Mouse (Mus musculus) midbrain, postnatal 0 days (tissue): ENCODE results near the gene Mrps30. TPM values are rescaled to one million over a fixed set of nuclear protein-coding genes. Genes with fewer than 3 reads are reported as not detected.

ENCODE experiments used
- ATAC-seq: fragments of 200-750 bp; cut with Nextera tagmentation; 2 replicates; pipeline ENCODE4 v1.8.0; 2017; ENCODE audit warnings: moderate number of reproducible peaks, mild to moderate bottlenecking, moderate TSS enrichment, moderate library complexity; ENCODE audit not compliant: low FRiP score
- DNase-seq: peaks from one replicate; pipeline ENCODE4 v3.0.0-alpha.2; 2015; ENCODE audit warnings: low spot score
- H3K27ac ChIP-seq: fragments of 300-500 bp; sonication (generic); 2 replicates; pipeline ENCODE4 v1.5.1; 2014; ENCODE audit warnings: low read depth, mild to moderate bottlenecking, low read length, mixed read lengths
- H3K27me3 ChIP-seq: fragments of 300-500 bp; sonication (generic); 2 replicates; pipeline ENCODE4 v1.6.1; 2014; ENCODE audit warnings: low read length, control low read depth, mixed read lengths; ENCODE audit not compliant: insufficient read depth
- H3K36me3 ChIP-seq: fragments of 300-500 bp; sonication (generic); 2 replicates; pipeline ENCODE4 v1.6.1; 2014; ENCODE audit warnings: low read length, control low read depth, mixed read lengths; ENCODE audit not compliant: insufficient read depth
- H3K4me1 ChIP-seq: fragments of 300-500 bp; sonication (generic); 2 replicates; pipeline ENCODE4 v1.6.1; 2014; ENCODE audit warnings: mild to moderate bottlenecking, control low read depth, antibody characterized with exemption, low read length, mixed read lengths; ENCODE audit not compliant: insufficient read depth
- H3K4me2 ChIP-seq: fragments of 300-500 bp; sonication (generic); 2 replicates; pipeline ENCODE4 v1.6.1; 2014; ENCODE audit warnings: low read depth, mild to moderate bottlenecking, low read length, mixed read lengths; ENCODE audit not compliant: poor library complexity, severe bottlenecking
- H3K4me3 ChIP-seq: fragments of 300-500 bp; sonication (generic); 2 replicates; pipeline ENCODE4 v1.5.1; 2014; ENCODE audit warnings: low read depth, mild to moderate bottlenecking, low read length, moderate library complexity
- H3K9ac ChIP-seq: fragments of 300-500 bp; sonication (generic); replicated peaks from 2 replicates; pipeline ENCODE4 v1.6.1; 2014; ENCODE audit warnings: mild to moderate bottlenecking, low read length, moderate library complexity, mixed read lengths; ENCODE audit not compliant: poor library complexity, severe bottlenecking
- H3K9me3 ChIP-seq: fragments of 300-500 bp; sonication (generic); 2 replicates; pipeline ENCODE4 v1.6.1; 2016; ENCODE audit warnings: low read length, control low read depth
- CTCF ChIP-seq: IDR thresholded peaks from 2 replicates; pipeline ENCODE4 v1.5.1; 2016; ENCODE audit warnings: antibody characterized with exemption, mild to moderate bottlenecking
- WGBS: fragments of 180-500 bp; shearing (Covaris S2); extraction: QIAGEN DNeasy Blood & Tissue Kit; methylation state at CpG from one replicate; pipeline ENCODE4 v1.1.7; 2014; 5-methylcytosine and 5-hydroxymethylcytosine counted together
- polyA plus RNA-seq: library from polyadenylated mRNA; unstranded; fragments of >200 nt; fragmentation: Nextera tagmentation; extraction: Ambion mirVana; gene quantifications from 2 replicates; pipeline ENCODE4 v1.2.1, GENCODE M21; 2015
- total RNA-seq: library from RNA; depleted of rRNA; stranded (reverse); fragments of >200 nt; gene quantifications from 2 replicates; pipeline ENCODE4 v1.2.3, GENCODE M21; 2014; rRNA removed

The Mrps30 gene
- total and polyA plus RNA-seq, 2 experiments from 2014 or later, result 21.2 to 31.2 TPM

- H3K9ac ChIP-seq, result no peak overlapping the region
- no peak overlapping the region for H3K4me2 ChIP-seq
- no peaks in the 10 kb centered on the region for H3K9me3 ChIP-seq
- H3K4me1 ChIP-seq, result no peaks in the 10 kb centered on the region
- no peaks in the 10 kb centered on the region for H3K36me3 ChIP-seq
- WGBS, result 77% methylated on average over 1 of the region's 1 CpGs
- H3K27ac ChIP-seq, result no peak overlapping the region
- no peaks in the 10 kb centered on the region for H3K27me3 ChIP-seq
- ATAC-seq, result no peak
- TF ChIP-seq CTCF, result no peak
- no peak for DNase-seq
- no peak overlapping the region for H3K4me3 ChIP-seq
These were observed 21.3 kb downstream of the Mrps30 start for GRCm38 (mm10) chr13:118365774-118366173.

- no peaks in the 10 kb centered on the region for H3K4me1 ChIP-seq
- DNase-seq (no peak), ATAC-seq (no peak)
- no peaks in the 10 kb centered on the region for H3K36me3 ChIP-seq
- no peak overlapping the region for H3K4me3 ChIP-seq
- H3K4me2 ChIP-seq, result no peak overlapping the region
- no peak overlapping the region for H3K9ac ChIP-seq
- WGBS, result 90% methylated on average over 6 of the region's 6 CpGs
- H3K27ac ChIP-seq, result no peak overlapping the region
- TF ChIP-seq CTCF, result no peak
- H3K27me3 ChIP-seq, result no peaks in the 10 kb centered on the region
- H3K9me3 ChIP-seq, result no peaks in the 10 kb centered on the region
These were observed 23.7 kb downstream of the Mrps30 start for GRCm38 (mm10) chr13:118363342-118363741.

GRCm38 (mm10) chr13:118350870-118351269, 36.2 kb downstream of the Mrps30 start:
- Histone ChIP-seq H3K4me3 (no peak overlapping the region), H3K4me2 (no peak overlapping the region), H3K4me1 (no peaks in the 10 kb centered on the region), H3K36me3 (no peaks in the 10 kb centered on the region), H3K27ac (no peak overlapping the region), H3K27me3 (no peaks in the 10 kb centered on the region), H3K9ac (no peak overlapping the region), H3K9me3 (no peaks in the 10 kb centered on the region)
- ATAC-seq (no peak; the same call in 1 of the 2 replicates), DNase-seq (no peak)
- no peak for TF ChIP-seq CTCF
- 94% methylated on average over 10 of the region's 10 CpGs for WGBS

- Histone ChIP-seq H3K27ac (no peak overlapping the region), H3K27me3 (no peaks in the 10 kb centered on the region), H3K4me1 (no peaks in the 10 kb centered on the region), H3K4me2 (no peak overlapping the region), H3K36me3 (no peaks in the 10 kb centered on the region), H3K9ac (no peak overlapping the region), H3K4me3 (no peak overlapping the region), H3K9me3 (no peaks in the 10 kb centered on the region)
- ATAC-seq (no peak), DNase-seq (peak; percentile 75)
- WGBS, result 23% methylated on average over 10 of the region's 10 CpGs
- peak; percentile 93 for TF ChIP-seq CTCF
These were observed 36.8 kb downstream of the Mrps30 start for GRCm38 (mm10) chr13:118350257-118350656.

Other genes starting within 250 kb of the Mrps30 start
- gene B430218F22Rik, start 622 bp downstream of the Mrps30 start, total RNA-seq, result 0.44 and 2.3 TPM in 2 replicates
- 1.4 and 2.9 TPM in 2 replicates for gene B430218F22Rik, start 622 bp downstream of the Mrps30 start, polyA plus RNA-seq